Mouse (Mus musculus): ENCODE data around the gene Ece1. TPM values are rescaled to one million over a fixed set of nuclear protein-coding genes. Genes with fewer than 3 reads are reported as not detected.
A peak's percentile ranks its signal among the peaks of the same experiment; 100 is the strongest.
"Not testable (repeated sequence)": the region's sequence is repeated elsewhere in the genome, so short reads cannot be mapped to it uniquely, and the experiment has no call there.

Ece1 gene
- total and polyA plus RNA-seq, 2 experiments from 2014 or later: 23.0 to 40.0 TPM

- no peak for ATAC-seq
- Histone ChIP-seq H3K27me3 (ENCODE audit: insufficient read depth, low read length) (no peaks in the 10 kb centered on the region; the same call in 1 of the 2 replicates), H3K4me2 (ENCODE audit: low read depth, low read length) (no peak overlapping the region), H3K4me3 (ENCODE audit: low read length) (no peak overlapping the region), H3K9ac (replicated peaks; ENCODE audit: low read length) (no peak overlapping the region), H3K9me3 (ENCODE audit: low read length) (no peaks in the 10 kb centered on the region), H3K27ac (no peak overlapping the region), H3K4me1 (ENCODE audit: insufficient read depth, low read length) (no peaks in the 10 kb centered on the region), H3K36me3 (ENCODE audit: insufficient read depth, low read length) (no peaks in the 10 kb centered on the region)
- DNase-seq (ENCODE audit: low spot score): no peak
- 91% methylated on average over 5 of the region's 5 CpGs for WGBS
- no peak for TF ChIP-seq CTCF (IDR thresholded peaks at IDR 0.05; ENCODE audit: low read depth)
Observed at GRCm38 (mm10) chr4:137836741-137837140, 25.3 kb upstream of the Ece1 start.

DNA sequence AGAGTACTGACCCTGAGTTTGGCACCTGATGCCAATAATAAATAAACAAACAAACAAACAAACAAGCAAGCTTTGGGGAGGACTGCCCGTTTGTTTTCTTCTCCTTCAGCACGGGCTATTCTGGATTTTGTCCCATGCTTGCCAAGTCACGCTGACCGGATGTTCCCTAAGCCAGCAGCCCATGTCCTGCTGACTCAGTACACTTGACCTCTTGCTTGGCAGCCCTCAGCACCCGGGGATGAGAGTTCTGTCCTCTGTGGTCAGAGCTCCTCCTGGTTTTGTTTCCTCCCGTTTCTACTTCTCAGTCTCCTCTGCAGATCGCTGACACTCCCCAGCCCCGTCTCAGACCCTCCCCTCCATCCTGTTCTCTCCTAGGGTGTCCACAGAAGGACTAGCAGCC, 24.2 kb upstream of the Ece1 start:
- TF ChIP-seq CTCF (IDR thresholded peaks at IDR 0.05; ENCODE audit: low read depth): no peak
- Histone ChIP-seq H3K9ac (replicated peaks; ENCODE audit: low read length) (no peak overlapping the region), H3K27ac (no peak overlapping the region), H3K27me3 (ENCODE audit: insufficient read depth, low read length) (no peaks in the 10 kb centered on the region; the same call in 1 of the 2 replicates), H3K4me3 (ENCODE audit: low read length) (no peak overlapping the region), H3K9me3 (ENCODE audit: low read length) (no peaks in the 10 kb centered on the region), H3K4me2 (ENCODE audit: low read depth, low read length) (no peak overlapping the region), H3K36me3 (ENCODE audit: insufficient read depth, low read length) (no peaks in the 10 kb centered on the region), H3K4me1 (ENCODE audit: insufficient read depth, low read length) (no peaks in the 10 kb centered on the region)
- ATAC-seq: no peak
- WGBS: 71% methylated on average over 8 of the region's 8 CpGs
- DNase-seq (ENCODE audit: low spot score): no peak

GRCm38 (mm10) chr4:137838791-137839190, 23.2 kb upstream of the Ece1 start:
- no peak overlapping the region for H3K9ac ChIP-seq (replicated peaks; ENCODE audit: low read length)
- DNase-seq (ENCODE audit: low spot score) (no peak), ATAC-seq (no peak)
- no peaks in the 10 kb centered on the region for H3K36me3 ChIP-seq (ENCODE audit: insufficient read depth, low read length)
- WGBS: 86% methylated on average over 2 of the region's 2 CpGs
- H3K4me2 ChIP-seq (ENCODE audit: low read depth, low read length): no peak overlapping the region
- no peaks in the 10 kb centered on the region for H3K4me1 ChIP-seq (ENCODE audit: insufficient read depth, low read length)
- H3K9me3 ChIP-seq (ENCODE audit: low read length): no peaks in the 10 kb centered on the region
- no peak overlapping the region for H3K4me3 ChIP-seq (ENCODE audit: low read length)
- H3K27me3 ChIP-seq (ENCODE audit: insufficient read depth, low read length): no peaks in the 10 kb centered on the region; the same call in 1 of the 2 replicates
- TF ChIP-seq CTCF (IDR thresholded peaks at IDR 0.05; ENCODE audit: low read depth): no peak
- H3K27ac ChIP-seq: no peak overlapping the region

GRCm38 (mm10) chr4:137839452-137839851, 22.6 kb upstream of the Ece1 start:
- Histone ChIP-seq H3K9me3 (ENCODE audit: low read length) (no peaks in the 10 kb centered on the region), H3K9ac (replicated peaks; ENCODE audit: low read length) (no peak overlapping the region), H3K4me1 (ENCODE audit: insufficient read depth, low read length) (no peaks in the 10 kb centered on the region), H3K4me2 (ENCODE audit: low read depth, low read length) (no peak overlapping the region), H3K36me3 (ENCODE audit: insufficient read depth, low read length) (no peaks in the 10 kb centered on the region), H3K27me3 (ENCODE audit: insufficient read depth, low read length) (no peaks in the 10 kb centered on the region; the same call in 1 of the 2 replicates), H3K4me3 (ENCODE audit: low read length) (no peak overlapping the region), H3K27ac (no peak overlapping the region)
- ATAC-seq (no peak), DNase-seq (ENCODE audit: low spot score) (no peak)
- WGBS: 72% methylated on average over 5 of the region's 5 CpGs
- no peak for TF ChIP-seq CTCF (IDR thresholded peaks at IDR 0.05; ENCODE audit: low read depth)

DNA sequence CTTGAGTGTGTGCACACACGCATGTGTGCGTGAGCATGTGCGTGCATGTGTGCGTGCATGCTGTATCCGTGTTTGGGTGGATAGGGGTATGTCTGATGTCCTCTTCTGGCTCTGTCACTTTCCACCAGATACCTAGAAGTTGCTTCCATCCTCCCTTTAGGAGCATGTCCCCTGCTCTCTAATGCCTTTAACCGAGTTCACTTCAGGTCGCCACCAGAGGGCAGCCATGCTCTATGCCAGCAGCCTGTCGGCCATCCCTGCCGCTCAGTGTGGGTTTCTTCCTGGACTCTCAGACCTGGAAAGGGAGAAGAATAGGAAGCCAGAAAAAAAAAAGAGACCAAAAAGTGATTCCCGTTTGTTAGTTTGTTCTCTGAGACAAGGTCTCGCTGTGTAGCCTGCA, 17.4 kb upstream of the Ece1 start:
- DNase-seq (ENCODE audit: low spot score) (peak; percentile 88), ATAC-seq (0 out of 2 replicates have a peak, but pooled peaks have one; percentile 59)
- 23% methylated on average over 11 of the region's 11 CpGs for WGBS
- H3K9me3 ChIP-seq (ENCODE audit: low read length): no peaks in the 10 kb centered on the region
- no peak overlapping the region for H3K4me3 ChIP-seq (ENCODE audit: low read length)
- H3K4me2 ChIP-seq (ENCODE audit: low read depth, low read length): no peak overlapping the region
- H3K27me3 ChIP-seq (ENCODE audit: insufficient read depth, low read length): no peaks in the 10 kb centered on the region; the same call in 1 of the 2 replicates
- H3K9ac ChIP-seq (replicated peaks; ENCODE audit: low read length): no peak overlapping the region
- H3K27ac ChIP-seq: no peak overlapping the region
- no peaks in the 10 kb centered on the region for H3K4me1 ChIP-seq (ENCODE audit: insufficient read depth, low read length)
- no peaks in the 10 kb centered on the region for H3K36me3 ChIP-seq (ENCODE audit: insufficient read depth, low read length)
- peak; percentile 98 for TF ChIP-seq CTCF (IDR thresholded peaks at IDR 0.05; ENCODE audit: low read depth)

DNA sequence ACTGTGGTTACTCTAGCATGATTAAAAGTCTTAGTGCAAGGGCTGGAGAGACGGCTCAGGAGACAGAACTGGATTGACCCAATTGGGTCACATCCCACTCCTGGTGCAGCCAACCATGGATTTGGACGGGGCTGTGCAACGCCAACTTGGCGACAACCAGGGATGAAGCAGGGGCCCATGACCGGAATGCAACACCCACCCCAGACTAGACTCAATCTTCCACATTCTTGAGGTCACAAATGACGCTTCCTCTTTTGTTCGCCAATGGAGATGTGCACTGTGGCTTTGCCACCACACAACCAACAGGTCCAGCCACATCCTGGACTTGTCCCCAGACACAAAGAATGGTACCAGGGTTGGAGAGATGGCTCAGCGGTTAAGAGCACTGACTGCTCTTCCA, 14.4 kb upstream of the Ece1 start:
- not testable (repeated sequence) for DNase-seq (ENCODE audit: low spot score); H3K9ac ChIP-seq (replicated peaks; ENCODE audit: low read length); H3K4me3 ChIP-seq (ENCODE audit: low read length); H3K27me3 ChIP-seq (ENCODE audit: insufficient read depth, low read length); H3K4me1 ChIP-seq (ENCODE audit: insufficient read depth, low read length); H3K27ac ChIP-seq; H3K4me2 ChIP-seq (ENCODE audit: low read depth, low read length); H3K9me3 ChIP-seq (ENCODE audit: low read length); ATAC-seq; H3K36me3 ChIP-seq (ENCODE audit: insufficient read depth, low read length)
- WGBS: 79% methylated on average over 8 of the region's 8 CpGs

DNA sequence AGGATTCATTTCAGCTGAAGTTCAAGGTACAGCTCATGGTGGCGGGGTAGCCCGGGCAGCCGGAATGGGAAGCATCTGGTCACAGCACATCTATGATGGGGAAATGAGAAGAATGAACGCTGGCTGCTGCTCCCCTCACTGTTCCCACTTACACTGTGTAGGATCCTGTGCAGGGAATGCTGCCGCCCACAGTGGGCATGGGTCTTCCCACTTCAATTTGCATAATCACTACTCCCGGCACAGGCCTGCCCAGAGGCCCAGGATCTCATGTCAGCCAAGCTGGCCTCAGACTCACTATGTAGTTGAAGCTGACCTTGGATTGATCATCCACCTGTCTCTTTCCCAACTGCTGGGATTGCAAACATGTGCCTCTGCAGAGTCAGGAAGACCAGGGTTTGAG, 11.9 kb upstream of the Ece1 start:
- no peaks in the 10 kb centered on the region for H3K9me3 ChIP-seq (ENCODE audit: low read length)
- no peak for DNase-seq (ENCODE audit: low spot score)
- H3K4me2 ChIP-seq (ENCODE audit: low read depth, low read length): no peak overlapping the region
- no peaks in the 10 kb centered on the region for H3K4me1 ChIP-seq (ENCODE audit: insufficient read depth, low read length)
- TF ChIP-seq CTCF (IDR thresholded peaks at IDR 0.05; ENCODE audit: low read depth): no peak
- no peak overlapping the region for H3K27ac ChIP-seq
- no peak for ATAC-seq
- WGBS: 92% methylated on average over 6 of the region's 6 CpGs
- no peaks in the 10 kb centered on the region for H3K36me3 ChIP-seq (ENCODE audit: insufficient read depth, low read length)
- H3K9ac ChIP-seq (replicated peaks; ENCODE audit: low read length): no peak overlapping the region
- H3K27me3 ChIP-seq (ENCODE audit: insufficient read depth, low read length): no peaks in the 10 kb centered on the region
- H3K4me3 ChIP-seq (ENCODE audit: low read length): no peak overlapping the region
